Mouse (Mus musculus) B cell, adult 62 days (primary cell): ENCODE data around the gene Olfr1260. TPM values are rescaled to one million over a fixed set of nuclear protein-coding genes. Genes with fewer than 3 reads are reported as not detected.

Experiments used
- total RNA-seq: library from RNA; stranded (reverse); gene quantifications from 4 replicates; pipeline ENCODE4 v1.2.4, GENCODE M21; 2023

The Olfr1260 gene
- total RNA-seq, result not detected in 4 replicates

GRCm38 (mm10) chr2:89974184-89974583, at the start of gene Olfr1260:
Gene Olfr1260 (plus strand): TSS chr2:89974340.

GRCm38 (mm10) chr2:89927009-89927408, 47.1 kb upstream of the Olfr1260 start, which contains the start of gene Olfr1258:
Gene Olfr1258 (plus strand): TSS chr2:89927309.

GRCm38 (mm10) chr2:89948564-89948963, 25.6 kb upstream of the Olfr1260 start, which contains the start of gene Olfr1259:
Gene Olfr1259 (minus strand): TSS chr2:89948664.

DNA sequence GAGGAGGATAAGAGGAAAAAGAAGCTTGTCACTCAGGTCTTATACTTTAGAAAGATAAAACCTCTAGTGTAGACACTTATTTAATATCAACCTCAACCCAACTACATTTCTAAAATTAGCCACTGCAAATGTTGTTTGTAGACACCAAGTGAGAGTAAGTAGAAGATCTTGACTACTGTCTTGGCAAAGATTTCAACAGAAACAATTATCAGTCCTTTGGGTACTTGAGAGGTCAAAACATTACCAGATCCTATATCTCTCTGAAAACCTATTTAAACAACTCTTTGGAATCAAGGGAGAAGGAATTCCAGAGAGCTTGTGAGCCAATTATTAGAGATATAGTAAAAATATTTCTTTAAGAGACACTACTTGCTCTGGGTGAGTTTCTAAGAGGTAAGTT, 16.8 kb downstream of the Olfr1260 start, which contains the start of gene Olfr1261:
Gene Olfr1261, plus strand, starts transcription at position 301 of the 400 bp plus-strand sequence.

DNA sequence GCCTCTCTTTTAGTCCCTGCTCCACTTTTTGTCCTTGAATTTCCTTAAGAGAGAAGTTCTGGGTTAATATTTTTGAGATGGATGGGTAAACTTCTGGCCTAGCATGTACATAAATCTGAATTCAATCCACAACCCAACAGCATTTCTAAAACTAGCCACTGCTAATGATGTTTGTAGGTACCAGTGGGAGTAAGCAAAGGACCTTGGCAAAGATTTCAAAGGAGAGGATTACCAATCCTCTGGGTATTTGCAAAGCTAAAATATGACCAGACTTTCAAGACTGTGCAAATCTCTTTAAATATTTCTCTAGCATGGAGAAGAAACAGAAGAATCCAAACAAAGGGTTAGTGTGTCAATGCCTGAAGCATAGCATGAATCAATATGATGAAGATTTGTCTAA, 25.7 kb downstream of the Olfr1260 start, which contains the start of gene Olfr1262:
Gene Olfr1262, plus strand, starts transcription at position 301 of the 400 bp plus-strand sequence.

DNA sequence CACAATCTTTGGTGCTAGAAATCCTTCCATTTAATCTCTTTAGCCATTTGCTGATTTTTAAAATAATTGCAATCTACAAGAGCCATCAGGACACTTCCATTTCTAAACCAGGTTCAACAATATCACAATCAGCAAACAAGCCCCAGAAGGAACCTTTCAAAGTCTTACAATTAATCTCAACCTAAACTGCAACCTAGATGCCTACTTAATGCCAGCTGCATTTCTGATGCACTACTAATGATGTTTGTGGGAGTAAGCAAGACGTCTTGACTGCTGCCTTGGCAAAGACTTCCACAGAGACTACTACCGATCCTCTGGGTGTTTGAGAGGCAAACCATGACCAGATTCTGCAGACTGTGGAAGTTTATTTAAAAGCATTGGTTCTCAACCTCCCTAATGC, 37.7 kb downstream of the Olfr1260 start, which contains the start of gene Olfr1263:
Gene Olfr1263, plus strand, starts transcription at position 301 of the 400 bp plus-strand sequence.

DNA sequence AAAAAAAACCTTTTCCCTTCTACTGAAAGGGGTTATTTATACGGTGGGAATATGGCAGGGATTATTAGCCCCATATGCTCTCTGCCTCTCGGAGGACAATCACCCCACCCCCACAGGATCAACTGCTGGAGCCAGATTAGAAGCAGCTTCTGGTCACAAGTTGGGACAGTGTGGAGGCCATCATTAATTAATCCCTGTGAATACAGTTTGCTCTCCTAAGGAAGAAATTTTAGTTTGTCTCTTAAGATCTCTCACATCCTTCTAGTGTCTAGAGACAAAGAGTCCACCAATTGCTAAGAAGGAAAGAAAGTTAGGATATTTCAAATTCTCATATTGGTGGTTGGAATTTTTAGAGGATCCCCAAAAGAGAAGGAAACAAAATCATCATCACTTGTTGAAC, 51.3 kb downstream of the Olfr1260 start, which contains the start of gene Olfr1264:
Gene Olfr1264, minus strand, starts transcription at position 101 of the 400 bp plus-strand sequence.

Other genes starting within 250 kb of the Olfr1260 start
- gene Olfr1252, start 249.3 kb upstream of the Olfr1260 start, total RNA-seq, result not detected in 4 replicates
- not detected in 4 replicates for gene Olfr1253, start 217.2 kb upstream of the Olfr1260 start, total RNA-seq
- not detected in 4 replicates for gene Olfr1254, start 180.7 kb upstream of the Olfr1260 start, total RNA-seq
- not detected in 4 replicates for gene Olfr1255, start 162.3 kb upstream of the Olfr1260 start, total RNA-seq
- gene Olfr1256, start 132.8 kb upstream of the Olfr1260 start, total RNA-seq, result not detected in 4 replicates
- not detected in 4 replicates for gene Olfr48, start 126.1 kb upstream of the Olfr1260 start, total RNA-seq
- not detected in 4 replicates for gene Olfr1257, start 95.9 kb upstream of the Olfr1260 start, total RNA-seq
- not detected in 4 replicates for gene Olfr1258, start 47.0 kb upstream of the Olfr1260 start, total RNA-seq
- not detected in 4 replicates for gene Olfr1259, start 25.7 kb upstream of the Olfr1260 start, total RNA-seq
- gene Olfr1261, start 16.9 kb downstream of the Olfr1260 start, total RNA-seq, result not detected in 4 replicates
- not detected in 4 replicates for gene Olfr1262, start 25.8 kb downstream of the Olfr1260 start, total RNA-seq
- not detected in 4 replicates for gene Olfr1263, start 37.8 kb downstream of the Olfr1260 start, total RNA-seq
- gene Olfr1264, start 51.2 kb downstream of the Olfr1260 start, total RNA-seq, result not detected in 4 replicates
- 0.09 TPM in 1 of 4 replicates, not detected in the others for gene Olfr1265, start 61.0 kb downstream of the Olfr1260 start, total RNA-seq
- gene Olfr140, start 89.3 kb downstream of the Olfr1260 start, total RNA-seq, result not detected in 4 replicates
- not detected in 4 replicates for gene Olfr1269, start 147.1 kb downstream of the Olfr1260 start, total RNA-seq
- gene Olfr32, start 168.0 kb downstream of the Olfr1260 start, total RNA-seq, result not detected in 4 replicates
- gene Olfr1270, start 178.8 kb downstream of the Olfr1260 start, total RNA-seq, result not detected in 4 replicates